Mouse (Mus musculus) olfactory bulb, adult 2 months (tissue): ENCODE data around the gene Isy1.

Experiments
- CTCF ChIP-seq: fragments of 200-500 bp; IDR thresholded peaks from 2 replicates; pipeline ENCODE4 v1.5.1; 2012; ENCODE audit warnings: low read depth, mild to moderate bottlenecking, low read length, moderate library complexity; ENCODE audit not compliant: insufficient read depth
- POLR2A ChIP-seq: fragments of 200-500 bp; IDR thresholded peaks from 2 replicates; pipeline ENCODE4 v1.6.1; 2012; ENCODE audit warnings: mild to moderate bottlenecking, low read depth, low read length, moderate library complexity; ENCODE audit not compliant: insufficient read depth

GRCm38 (mm10) chr6:87868871-87869506 lies 30.4 kb upstream of the Isy1 start:
- no peak for TF ChIP-seq CTCF
- TF ChIP-seq POLR2A = no peak
